Mouse (Mus musculus) stomach, embryonic 14.5 days (tissue): ENCODE data around the gene Man1b1. TPM values are rescaled to one million over a fixed set of nuclear protein-coding genes. Genes with fewer than 3 reads are reported as not detected.

Experiments
- ATAC-seq: fragments of 200-750 bp; cut with Nextera tagmentation; 2 replicates; pipeline ENCODE4 v1.8.0; 2017; ENCODE audit warnings: low read depth, moderate TSS enrichment; ENCODE audit not compliant: insufficient number of reproducible peaks, insufficient read depth, low FRiP score
- H3K27ac ChIP-seq: fragments of 300-500 bp; sonication (generic); 2 replicates; pipeline ENCODE4 v1.5.1; 2014; ENCODE audit warnings: mild to moderate bottlenecking, low read length, moderate library complexity, mixed read lengths
- H3K27me3 ChIP-seq: fragments of 300-500 bp; sonication (generic); 2 replicates; pipeline ENCODE4 v1.6.1; 2014; ENCODE audit warnings: low read length, control low read depth, mixed read lengths; ENCODE audit not compliant: control insufficient read depth, insufficient read depth
- H3K36me3 ChIP-seq: fragments of 300-500 bp; sonication (generic); 2 replicates; pipeline ENCODE4 v1.6.1; 2014; ENCODE audit warnings: mild to moderate bottlenecking, control low read depth, low read length, moderate library complexity, mixed read lengths; ENCODE audit not compliant: control insufficient read depth, insufficient read depth
- H3K4me1 ChIP-seq: fragments of 300-500 bp; sonication (generic); 2 replicates; pipeline ENCODE4 v1.6.1; 2014; ENCODE audit warnings: low read length, control low read depth, mixed read lengths; ENCODE audit not compliant: control insufficient read depth, insufficient read depth
- H3K4me2 ChIP-seq: fragments of 300-500 bp; sonication (generic); replicated peaks from 2 replicates; pipeline ENCODE4 v1.6.1; 2014; ENCODE audit warnings: low read depth, low read length, control low read depth
- H3K4me3 ChIP-seq: fragments of 300-500 bp; sonication (generic); 2 replicates; pipeline ENCODE4 v1.5.1; 2014; ENCODE audit warnings: low read depth, low read length, control low read depth
- H3K9ac ChIP-seq: fragments of 300-500 bp; sonication (generic); replicated peaks from 2 replicates; pipeline ENCODE4 v1.6.1; 2014; ENCODE audit warnings: low read depth, mild to moderate bottlenecking, control low read depth, low read length, moderate library complexity, mixed read lengths
- H3K9me3 ChIP-seq: fragments of 300-500 bp; sonication (generic); 2 replicates; pipeline ENCODE4 v1.6.1; 2016; ENCODE audit warnings: low read depth, low read length, control low read depth; ENCODE audit not compliant: control insufficient read depth
- WGBS: fragments of 180-500 bp; shearing (Covaris S2); extraction: QIAGEN DNeasy Blood & Tissue Kit; methylation state at CpG from one replicate; pipeline ENCODE4 v1.1.7; 2014; 5-methylcytosine and 5-hydroxymethylcytosine counted together
- polyA plus RNA-seq: library from polyadenylated mRNA; unstranded; fragments of >200 nt; fragmentation: Nextera tagmentation; extraction: Ambion mirVana; gene quantifications from 2 replicates; pipeline ENCODE4 v1.2.1, GENCODE M21; 2014

Gene Man1b1
- polyA plus RNA-seq, 1 experiment from 2014 or later, result 111 TPM

DNA sequence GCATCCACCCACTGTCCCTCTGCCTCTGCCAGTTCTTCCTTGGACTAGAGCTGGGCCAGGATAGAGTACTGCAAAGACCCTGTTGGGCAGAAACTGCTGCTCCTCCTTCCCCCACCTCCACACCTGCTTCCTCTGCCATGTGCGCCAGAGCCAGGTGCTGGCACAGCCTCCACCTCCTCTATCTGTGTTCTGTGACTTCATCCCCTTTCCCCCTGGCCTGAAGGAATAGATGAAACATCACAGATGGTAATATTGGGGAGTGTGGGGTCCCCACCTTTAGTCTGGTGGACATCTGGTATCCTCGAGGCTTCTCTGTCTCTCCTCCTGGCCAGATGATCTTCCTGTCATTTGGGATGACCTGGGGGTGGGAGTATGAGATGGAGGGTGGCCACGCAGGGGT lies 28.7 kb upstream of the Man1b1 start:
- Histone ChIP-seq H3K4me2 (no peak overlapping the region), H3K27ac (no peak overlapping the region), H3K9ac (no peak overlapping the region), H3K36me3 (no peaks in the 10 kb centered on the region), H3K9me3 (no peaks in the 10 kb centered on the region), H3K4me3 (no peak overlapping the region), H3K4me1 (0 out of 2 replicates have a peak, but pooled peaks cover 4% of the 10 kb centered on the region), H3K27me3 (peaks cover 19% of the 10 kb centered on the region)
- WGBS, result 74% methylated on average over 3 of the region's 3 CpGs
- ATAC-seq, result no peak

DNA sequence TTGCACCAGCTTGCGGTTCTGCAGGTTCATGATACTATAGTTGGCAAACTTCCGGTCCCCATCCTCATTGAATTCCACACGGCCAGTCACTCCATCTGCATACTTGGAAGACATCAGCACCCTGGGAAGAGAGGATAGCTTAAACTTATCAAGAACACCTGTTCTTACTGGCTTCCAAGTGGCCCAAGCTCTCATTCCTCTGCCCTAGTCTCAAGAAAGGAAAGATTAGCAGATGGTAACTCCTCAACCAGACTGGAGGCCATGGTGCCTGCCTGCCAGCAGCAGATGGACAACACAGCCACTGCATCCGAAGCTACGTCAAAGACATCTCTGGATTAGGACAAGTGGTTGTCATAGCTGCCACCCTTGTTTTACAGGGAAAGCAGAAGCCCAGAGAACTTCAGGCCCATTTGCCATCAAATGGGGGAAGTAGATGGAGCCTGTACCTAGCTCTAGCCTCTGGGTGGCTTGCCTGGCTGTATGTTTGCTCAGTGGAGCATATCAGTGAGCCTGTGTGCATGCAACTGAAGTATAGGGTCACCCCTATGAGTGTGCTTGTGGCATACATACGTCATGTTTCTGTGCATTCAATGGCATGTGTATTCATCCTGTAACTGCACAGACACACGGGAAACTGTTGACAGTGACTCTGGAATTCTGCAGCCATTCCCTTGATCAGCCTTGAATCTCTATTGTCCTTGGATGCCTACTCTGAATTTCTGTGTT lies 28.0 kb upstream of the Man1b1 start:
- no peak for ATAC-seq
- Histone ChIP-seq H3K27ac (no peak overlapping the region), H3K4me3 (no peak overlapping the region), H3K9me3 (no peaks in the 10 kb centered on the region), H3K9ac (no peak overlapping the region), H3K27me3 (peaks cover 23% of the 10 kb centered on the region), H3K36me3 (no peaks in the 10 kb centered on the region), H3K4me1 (0 out of 2 replicates have a peak, but pooled peaks cover 4% of the 10 kb centered on the region), H3K4me2 (peak overlapping the region; percentile 63; the same call in 1 of the 2 replicates)
- 70% methylated on average over 7 of the region's 7 CpGs for WGBS

DNA sequence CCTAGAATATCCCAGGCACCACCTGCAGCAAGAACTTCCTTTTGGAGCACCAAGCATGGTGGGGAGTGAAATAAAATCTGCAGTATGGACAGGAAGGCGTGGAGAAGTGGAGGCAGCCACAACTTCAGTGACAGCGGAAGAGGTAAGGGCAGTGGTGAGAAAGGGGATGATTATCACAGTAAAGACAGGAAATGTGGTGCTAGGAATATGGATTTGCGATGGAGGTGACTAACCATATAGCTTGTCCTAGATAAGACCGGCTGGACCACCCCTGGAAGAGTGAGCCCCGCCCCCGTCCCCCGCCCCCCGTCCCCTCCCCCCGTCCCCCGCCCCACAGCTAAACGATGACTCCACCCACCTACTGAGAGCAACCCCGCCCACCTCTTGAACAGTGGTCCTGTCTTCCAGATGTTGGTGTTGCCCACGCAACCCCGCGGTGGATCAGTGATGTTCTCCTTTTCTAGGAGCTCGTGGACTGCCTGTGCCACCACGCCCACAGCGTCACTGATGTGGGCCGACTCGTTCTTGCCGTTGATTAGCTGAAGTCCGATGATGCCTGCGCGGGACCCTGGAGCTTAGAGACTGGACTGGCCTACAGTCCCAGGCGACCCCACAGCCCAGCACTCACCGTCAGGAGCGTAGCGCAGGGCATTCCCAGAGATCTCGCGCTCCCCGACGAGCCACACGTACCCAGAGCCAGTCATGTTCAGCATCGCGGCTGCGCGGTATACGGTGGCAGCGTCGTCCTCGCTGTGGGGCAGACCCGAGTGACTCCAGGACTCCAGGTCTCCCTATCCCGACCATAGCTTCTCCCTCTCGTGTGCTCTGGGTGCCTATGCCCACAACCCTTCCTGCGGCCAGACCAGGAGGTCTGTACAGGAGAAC lies 27.2 kb upstream of the Man1b1 start:
- Histone ChIP-seq H3K4me1 (0 out of 2 replicates have a peak, but pooled peaks cover 4% of the 10 kb centered on the region), H3K27me3 (peaks cover 23% of the 10 kb centered on the region), H3K36me3 (no peaks in the 10 kb centered on the region), H3K4me3 (peak overlapping the region; percentile 32), H3K4me2 (peak overlapping the region; percentile 63), H3K9ac (peak overlapping the region; percentile 21; the same call in 1 of the 2 replicates), H3K27ac (no peak overlapping the region), H3K9me3 (no peaks in the 10 kb centered on the region)
- ATAC-seq, result peak; percentile 53; the same call in 1 of the 2 replicates
- WGBS, result 4% methylated on average over 45 of the region's 45 CpGs

DNA sequence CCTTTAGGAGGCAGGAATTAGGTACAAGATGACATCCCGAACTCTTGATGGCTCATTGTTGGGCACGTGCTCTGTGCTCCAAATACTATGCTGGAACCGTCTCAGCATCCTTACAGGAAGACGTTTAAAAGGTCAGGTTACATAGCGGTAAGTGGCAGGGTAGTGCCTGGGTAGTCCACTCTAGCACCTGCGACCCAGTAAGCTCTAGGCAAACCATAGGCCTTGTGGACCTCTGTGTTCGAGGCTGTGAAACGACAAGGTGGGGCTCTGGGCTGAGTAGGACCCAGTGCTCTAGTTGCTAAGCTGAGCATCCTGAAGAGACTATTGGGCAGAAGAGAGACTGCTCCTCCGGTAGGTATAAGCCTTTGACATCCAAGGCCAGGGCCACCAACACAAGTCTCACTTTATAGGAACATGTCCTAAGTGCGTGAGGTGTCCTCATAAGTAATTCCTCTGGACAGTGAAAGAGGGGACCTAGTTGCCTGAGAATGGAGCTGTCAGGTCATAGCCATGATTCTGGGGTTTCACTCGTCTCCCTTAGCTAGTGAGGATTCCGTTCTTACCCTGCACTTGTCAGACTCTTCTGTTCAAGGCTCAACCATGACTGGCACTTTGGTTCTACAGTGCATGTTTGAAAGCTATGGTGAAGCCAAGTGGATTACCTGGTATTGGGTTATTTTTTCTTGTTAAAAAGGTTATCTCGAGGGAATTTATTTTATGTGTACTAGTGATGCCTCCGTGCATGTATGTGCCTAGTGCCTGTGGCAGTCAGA lies 26.4 kb upstream of the Man1b1 start:
- Histone ChIP-seq H3K27me3 (peaks cover 27% of the 10 kb centered on the region), H3K36me3 (no peaks in the 10 kb centered on the region), H3K9me3 (no peaks in the 10 kb centered on the region), H3K4me2 (peak overlapping the region; percentile 63), H3K27ac (no peak overlapping the region), H3K4me1 (0 out of 2 replicates have a peak, but pooled peaks cover 4% of the 10 kb centered on the region), H3K9ac (peak overlapping the region; percentile 21; the same call in 1 of the 2 replicates), H3K4me3 (peak overlapping the region; percentile 32)
- no peak for ATAC-seq
- WGBS, result 50% methylated on average over 14 of the region's 14 CpGs

DNA sequence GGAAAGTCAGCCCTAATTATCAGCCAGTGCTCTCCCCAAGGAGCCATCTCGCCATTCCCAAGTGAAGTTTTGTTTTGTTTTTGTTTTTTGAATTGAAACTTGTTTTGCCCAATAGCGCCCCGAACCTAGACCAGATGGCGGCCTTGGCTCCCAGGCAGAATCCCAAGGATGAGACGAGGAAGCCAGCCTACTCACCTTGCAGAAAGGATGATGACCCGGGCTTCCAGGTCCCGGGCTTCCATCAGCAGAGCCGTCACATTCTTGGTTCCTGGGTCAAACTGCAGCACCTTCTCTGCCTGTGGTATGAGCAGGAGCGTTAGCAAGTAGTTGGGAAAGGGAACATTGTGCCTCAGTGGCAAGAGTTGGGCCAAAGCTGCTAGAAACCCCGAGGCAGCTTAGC lies 22.0 kb upstream of the Man1b1 start:
- Histone ChIP-seq H3K4me2 (no peak overlapping the region), H3K4me3 (no peak overlapping the region), H3K27ac (no peak overlapping the region), H3K27me3 (peaks cover 54% of the 10 kb centered on the region), H3K9ac (no peak overlapping the region), H3K36me3 (no peaks in the 10 kb centered on the region), H3K4me1 (no peaks in the 10 kb centered on the region), H3K9me3 (no peaks in the 10 kb centered on the region)
- WGBS, result 46% methylated on average over 10 of the region's 10 CpGs
- ATAC-seq, result no peak

DNA sequence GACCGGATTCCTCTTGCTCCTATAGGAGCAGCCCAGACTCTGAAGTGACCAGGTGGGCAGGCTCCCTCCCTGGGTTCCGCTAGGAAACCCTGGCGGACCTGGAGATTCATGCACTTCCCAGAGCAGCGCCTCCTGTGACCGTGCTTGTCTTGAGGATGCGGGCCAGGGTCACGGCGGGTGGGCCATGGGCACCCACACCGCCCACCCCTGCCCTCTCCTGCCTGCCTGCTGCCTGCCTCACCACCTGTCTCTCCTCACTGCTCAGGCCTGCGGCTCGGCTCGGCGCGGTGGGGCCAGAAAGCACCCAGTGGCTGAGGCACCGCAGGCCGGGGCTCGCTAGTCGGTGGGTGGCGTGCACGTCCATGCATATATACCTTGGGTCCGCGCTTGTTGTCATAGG lies 21.2 kb upstream of the Man1b1 start:
- H3K36me3 ChIP-seq, result no peaks in the 10 kb centered on the region
- no peak overlapping the region for H3K4me3 ChIP-seq
- no peak overlapping the region; the same call in 1 of the 2 replicates for H3K4me2 ChIP-seq
- no peak for ATAC-seq
- peaks cover 49% of the 10 kb centered on the region for H3K27me3 ChIP-seq
- H3K4me1 ChIP-seq, result no peaks in the 10 kb centered on the region
- no peak overlapping the region for H3K9ac ChIP-seq
- H3K9me3 ChIP-seq, result no peaks in the 10 kb centered on the region
- H3K27ac ChIP-seq, result no peak overlapping the region
- 2% methylated on average over 22 of the region's 22 CpGs for WGBS

DNA sequence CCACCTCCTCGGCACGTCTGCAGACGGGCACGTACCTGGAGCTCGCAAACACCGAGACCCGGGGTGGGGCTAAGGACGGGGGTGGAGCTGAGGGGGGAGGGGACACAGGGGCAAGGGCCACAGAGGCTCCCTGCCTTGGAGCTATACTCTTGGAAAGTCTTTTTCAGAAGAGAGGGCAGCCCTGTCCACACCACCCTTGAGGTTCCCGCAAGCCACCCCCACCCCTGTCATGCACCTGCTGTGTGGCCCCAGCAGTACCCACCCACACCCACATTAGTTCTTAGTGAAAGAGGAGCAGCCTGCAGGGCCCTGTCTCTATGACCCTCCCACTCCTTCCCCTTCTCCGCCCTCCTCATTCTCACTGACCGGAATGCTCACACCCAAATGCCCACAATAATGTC lies 20.6 kb upstream of the Man1b1 start:
- H3K9ac ChIP-seq, result no peak overlapping the region
- H3K36me3 ChIP-seq, result no peaks in the 10 kb centered on the region
- no peak for ATAC-seq
- H3K4me3 ChIP-seq, result no peak overlapping the region
- no peak overlapping the region; the same call in 1 of the 2 replicates for H3K4me2 ChIP-seq
- H3K27me3 ChIP-seq, result peaks cover 46% of the 10 kb centered on the region
- 5% methylated on average over 11 of the region's 11 CpGs for WGBS
- no peaks in the 10 kb centered on the region for H3K4me1 ChIP-seq
- no peak overlapping the region for H3K27ac ChIP-seq
- no peaks in the 10 kb centered on the region for H3K9me3 ChIP-seq
